Mouse (Mus musculus) forebrain, embryonic 15.5 days (tissue): ENCODE measurements around the gene Cyp27b1. TPM values are rescaled to one million over a fixed set of nuclear protein-coding genes. Genes with fewer than 3 reads are reported as not detected.
"Not testable (repeated sequence)": the region's sequence is repeated elsewhere in the genome, so short reads cannot be mapped to it uniquely, and the experiment has no call there.

ENCODE experiments used
- ATAC-seq: fragments of 200-750 bp; cut with Nextera tagmentation; replicated peaks from 2 replicates; pipeline ENCODE4 v1.8.0; 2017; ENCODE audit warnings: mild to moderate bottlenecking, moderate TSS enrichment, moderate library complexity
- H3K27ac ChIP-seq: fragments of 300-500 bp; sonication (generic); replicated peaks from 2 replicates; pipeline ENCODE4 v1.5.1; 2015; ENCODE audit warnings: mild to moderate bottlenecking, inconsistent platforms
- H3K27me3 ChIP-seq: fragments of 300-500 bp; sonication (generic); 2 replicates; pipeline ENCODE4 v1.6.1; 2015; ENCODE audit warnings: inconsistent platforms
- H3K36me3 ChIP-seq: fragments of 300-500 bp; sonication (generic); 2 replicates; pipeline ENCODE4 v1.6.1; 2015; ENCODE audit warnings: mild to moderate bottlenecking, inconsistent platforms
- H3K4me1 ChIP-seq: fragments of 300-500 bp; sonication (generic); 2 replicates; pipeline ENCODE4 v1.6.1; 2015; ENCODE audit warnings: inconsistent platforms
- H3K4me2 ChIP-seq: fragments of 300-500 bp; sonication (generic); replicated peaks from 2 replicates; pipeline ENCODE4 v1.6.1; 2015; ENCODE audit warnings: mild to moderate bottlenecking, inconsistent platforms
- H3K4me3 ChIP-seq: fragments of 300-500 bp; sonication (generic); 2 replicates; pipeline ENCODE4 v1.5.1; 2015; ENCODE audit warnings: mild to moderate bottlenecking, inconsistent platforms
- H3K9ac ChIP-seq: fragments of 300-500 bp; sonication (generic); replicated peaks from 2 replicates; pipeline ENCODE4 v1.6.1; 2015; ENCODE audit warnings: mild to moderate bottlenecking, inconsistent platforms
- H3K9me3 ChIP-seq: fragments of 300-500 bp; sonication (generic); 2 replicates; pipeline ENCODE4 v1.6.1; 2016; ENCODE audit warnings: inconsistent platforms
- WGBS: fragments of 180-500 bp; shearing (Covaris S2); methylation state at CpG from one replicate; pipeline ENCODE4 v1.1.7; 2015; ENCODE audit warnings: mixed read lengths; 5-methylcytosine and 5-hydroxymethylcytosine counted together
- polyA plus RNA-seq: library from polyadenylated mRNA; unstranded; fragments of >200 nt; fragmentation: Nextera tagmentation; extraction: Ambion mirVana; gene quantifications from 2 replicates; pipeline ENCODE4 v1.2.1, GENCODE M21; 2015

Cyp27b1 gene
- polyA plus RNA-seq, 1 experiment from 2014 or later: 0.15 TPM

DNA sequence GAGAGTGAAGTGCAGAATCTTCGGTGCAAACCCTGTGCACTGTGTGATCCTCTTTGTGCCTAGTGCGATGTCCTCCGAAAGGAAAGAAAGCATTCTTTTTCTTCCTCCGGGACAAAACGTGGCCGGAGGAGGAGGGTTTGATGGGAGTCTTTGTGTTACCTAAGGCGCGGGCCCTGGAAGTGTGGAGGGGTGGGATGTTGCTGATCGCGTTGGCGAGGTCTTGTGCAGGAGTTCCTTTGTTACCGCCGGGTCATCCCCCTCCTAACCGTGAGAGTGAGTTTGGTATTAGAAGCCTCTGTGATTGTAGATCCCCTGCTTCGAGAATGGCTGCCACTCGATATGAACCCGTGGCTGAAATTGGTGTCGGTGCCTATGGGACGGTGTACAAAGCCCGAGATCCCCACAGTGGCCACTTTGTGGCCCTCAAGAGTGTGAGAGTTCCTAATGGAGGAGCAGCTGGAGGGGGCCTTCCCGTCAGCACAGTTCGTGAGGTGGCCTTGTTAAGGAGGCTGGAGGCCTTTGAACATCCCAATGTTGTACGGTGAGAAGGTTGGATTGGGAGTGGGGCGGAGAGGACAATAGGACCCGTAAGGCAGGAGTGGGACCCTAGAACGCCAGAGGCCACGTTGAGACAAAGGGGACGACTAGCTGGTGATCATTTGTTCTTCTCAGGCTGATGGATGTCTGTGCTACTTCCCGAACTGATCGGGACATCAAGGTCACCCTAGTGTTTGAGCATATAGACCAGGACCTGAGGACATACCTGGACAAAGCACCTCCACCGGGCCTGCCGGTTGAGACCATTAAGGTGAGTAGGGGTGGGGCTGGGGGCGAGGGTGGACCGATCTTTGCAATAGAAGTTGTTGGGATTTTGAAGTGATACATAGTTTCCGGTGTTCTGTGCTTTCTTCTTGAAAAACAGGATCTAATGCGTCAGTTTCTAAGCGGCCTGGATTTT, 16.1 kb downstream of the Cyp27b1 start:
- ATAC-seq: peak; percentile 6; the same call in 1 of the 2 replicates
- no peaks in the 10 kb centered on the region for H3K9me3 ChIP-seq
- peaks cover 52% of the 10 kb centered on the region for H3K4me1 ChIP-seq
- peak overlapping the region; percentile 75 for H3K4me2 ChIP-seq
- H3K27me3 ChIP-seq: no peaks in the 10 kb centered on the region
- H3K4me3 ChIP-seq: peak overlapping the region; percentile 79
- WGBS: 10% methylated on average over 37 of the region's 37 CpGs
- H3K27ac ChIP-seq: peak overlapping the region; percentile 93
- H3K9ac ChIP-seq: peak overlapping the region; percentile 89
- H3K36me3 ChIP-seq: peaks cover 43% of the 10 kb centered on the region

DNA sequence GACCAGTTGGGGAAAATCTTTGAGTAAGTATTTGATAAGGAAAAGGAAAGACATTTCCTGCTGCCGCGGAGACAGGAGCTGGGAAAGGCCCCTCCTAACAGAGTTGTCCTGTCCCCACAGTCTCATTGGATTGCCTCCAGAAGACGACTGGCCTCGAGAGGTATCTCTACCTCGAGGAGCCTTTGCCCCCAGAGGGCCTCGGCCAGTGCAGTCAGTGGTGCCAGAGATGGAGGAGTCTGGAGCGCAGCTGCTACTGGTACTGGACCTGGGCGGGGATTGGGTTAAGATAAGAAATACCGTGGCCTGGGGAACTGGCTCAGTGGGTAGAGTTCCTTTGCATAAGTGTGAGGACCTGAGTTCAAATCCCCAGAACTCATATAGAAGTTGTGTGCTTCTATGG, 17.9 kb downstream of the Cyp27b1 start:
- ATAC-seq: no peak
- Histone ChIP-seq H3K4me1 (peaks cover 53% of the 10 kb centered on the region), H3K27ac (no peak overlapping the region), H3K9ac (no peak overlapping the region), H3K9me3 (no peaks in the 10 kb centered on the region), H3K36me3 (peaks cover 43% of the 10 kb centered on the region), H3K4me2 (no peak overlapping the region), H3K27me3 (no peaks in the 10 kb centered on the region), H3K4me3 (no peak overlapping the region)
- WGBS: 91% methylated on average over 9 of the region's 9 CpGs

DNA sequence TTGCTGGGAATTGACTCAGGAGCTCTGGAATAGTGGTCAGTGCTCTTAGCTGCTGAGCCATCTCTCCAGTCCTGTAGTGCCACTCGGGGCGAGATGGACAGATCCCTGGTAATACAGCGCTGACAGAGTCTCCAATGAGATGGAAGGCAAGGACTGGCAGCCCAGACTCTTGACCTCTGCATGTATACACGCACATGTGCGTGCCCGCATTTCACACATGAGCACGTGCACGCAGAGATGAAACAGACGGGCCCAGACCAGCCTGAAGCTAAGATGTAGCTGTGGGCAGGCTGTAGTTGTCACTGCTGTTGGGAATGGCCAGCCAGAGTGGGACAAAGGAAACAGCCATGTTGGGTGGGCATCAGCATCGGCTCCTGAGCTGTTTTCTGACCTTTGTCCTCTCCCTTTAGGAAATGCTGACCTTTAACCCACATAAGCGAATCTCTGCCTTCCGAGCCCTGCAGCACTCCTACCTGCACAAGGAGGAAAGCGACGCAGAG, 18.5 kb downstream of the Cyp27b1 start:
- H3K9me3 ChIP-seq: no peaks in the 10 kb centered on the region
- H3K9ac ChIP-seq: no peak overlapping the region
- H3K4me2 ChIP-seq: no peak overlapping the region
- no peak for ATAC-seq
- WGBS: 90% methylated on average over 14 of the region's 14 CpGs
- peaks cover 52% of the 10 kb centered on the region for H3K4me1 ChIP-seq
- H3K27ac ChIP-seq: no peak overlapping the region; the same call in 1 of the 2 replicates
- peaks cover 43% of the 10 kb centered on the region for H3K36me3 ChIP-seq
- no peaks in the 10 kb centered on the region for H3K27me3 ChIP-seq
- H3K4me3 ChIP-seq: 0 out of 2 replicates have a peak overlapping the region, but pooled peaks have one; percentile 3

DNA sequence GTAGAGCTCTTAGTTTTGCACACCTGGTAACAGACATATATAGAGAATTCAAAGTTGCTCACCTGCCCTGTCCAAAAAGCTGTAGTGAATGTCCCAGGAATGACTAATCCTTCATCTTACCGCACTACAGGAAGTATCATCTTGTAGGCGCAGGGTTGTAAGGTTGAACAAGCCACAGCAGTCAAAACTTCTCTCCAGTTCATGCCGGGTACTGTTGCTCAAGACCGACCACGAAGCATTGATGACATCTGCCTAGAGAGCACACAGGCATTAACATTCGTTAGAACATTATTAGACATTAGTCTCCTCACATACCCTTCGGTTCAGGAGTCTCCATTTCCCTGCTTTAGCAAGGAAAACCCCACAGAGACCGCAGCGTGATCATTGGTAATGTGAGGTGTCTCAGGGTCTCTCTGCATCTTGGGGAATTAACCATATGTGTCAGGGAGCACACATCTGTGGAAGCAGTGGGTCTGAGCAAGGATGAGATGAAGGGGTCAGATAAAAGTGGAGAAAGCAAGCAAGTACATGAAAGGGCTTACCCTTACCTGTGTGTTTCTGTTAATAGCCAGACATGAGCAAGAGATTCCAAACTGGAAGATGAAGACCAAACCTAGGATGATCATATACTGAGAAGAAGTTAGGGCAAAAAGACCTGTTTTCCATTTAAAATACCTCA, 20.4 kb downstream of the Cyp27b1 start:
- WGBS: 83% methylated on average over 9 of the region's 9 CpGs
- peak overlapping the region; percentile 71 for H3K9ac ChIP-seq
- peak overlapping the region; percentile 95 for H3K27ac ChIP-seq
- peaks cover 43% of the 10 kb centered on the region for H3K36me3 ChIP-seq
- peak overlapping the region; percentile 67 for H3K4me3 ChIP-seq
- H3K4me1 ChIP-seq: peaks cover 41% of the 10 kb centered on the region
- H3K4me2 ChIP-seq: peak overlapping the region; percentile 88
- H3K27me3 ChIP-seq: no peaks in the 10 kb centered on the region
- no peak for ATAC-seq
- no peaks in the 10 kb centered on the region for H3K9me3 ChIP-seq

DNA sequence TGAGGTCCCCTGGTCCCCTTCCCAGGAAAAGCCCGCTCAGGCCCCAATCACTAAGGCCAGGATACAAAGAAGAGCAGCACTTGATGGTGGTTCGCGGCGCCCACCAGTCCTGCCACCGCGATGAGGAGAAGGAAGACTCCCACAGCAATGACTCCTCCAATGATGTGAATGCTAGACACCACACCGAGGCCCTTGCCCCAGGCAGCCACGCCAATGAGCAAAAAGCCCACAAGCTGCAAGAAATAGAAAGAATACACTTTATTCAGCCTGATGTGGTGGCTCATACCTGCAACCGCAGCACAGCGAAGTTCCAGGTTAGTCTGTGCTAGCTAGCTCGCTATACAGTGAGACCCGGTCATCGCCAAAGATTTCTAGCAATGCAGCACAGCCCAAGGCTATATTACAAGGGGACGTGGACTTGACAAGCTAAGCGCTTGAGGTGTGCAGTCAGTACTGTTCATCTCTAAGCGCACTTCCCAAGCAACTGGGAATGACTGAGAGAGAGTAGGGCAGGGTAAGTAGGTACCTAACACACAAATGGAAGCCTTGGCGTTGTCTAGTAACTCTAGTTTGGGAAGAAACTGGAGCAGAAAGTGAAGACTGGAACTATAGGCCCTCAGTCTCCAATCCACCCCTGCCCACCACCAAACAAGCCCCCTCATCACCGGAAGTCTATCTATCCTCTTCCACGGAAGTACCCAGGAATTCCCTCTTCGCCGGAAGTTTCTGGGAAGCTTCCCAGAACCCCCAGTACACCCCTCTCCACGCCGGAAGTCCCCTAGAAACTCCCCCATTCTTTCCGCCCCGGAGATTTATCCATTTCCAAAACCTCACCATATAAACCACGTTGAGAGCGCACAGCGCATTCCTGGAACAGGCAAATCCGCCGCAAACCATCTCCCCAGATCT, 21.5 kb downstream of the Cyp27b1 start:
- ATAC-seq: peak; percentile 84
- Histone ChIP-seq H3K36me3 (peaks cover 42% of the 10 kb centered on the region), H3K27ac (peak overlapping the region; percentile 95), H3K27me3 (no peaks in the 10 kb centered on the region), H3K4me3 (peak overlapping the region; percentile 67), H3K9ac (peak overlapping the region; percentile 71), H3K4me1 (peaks cover 38% of the 10 kb centered on the region), H3K9me3 (no peaks in the 10 kb centered on the region), H3K4me2 (peak overlapping the region; percentile 88)
- 4% methylated on average over 30 of the region's 30 CpGs for WGBS

DNA sequence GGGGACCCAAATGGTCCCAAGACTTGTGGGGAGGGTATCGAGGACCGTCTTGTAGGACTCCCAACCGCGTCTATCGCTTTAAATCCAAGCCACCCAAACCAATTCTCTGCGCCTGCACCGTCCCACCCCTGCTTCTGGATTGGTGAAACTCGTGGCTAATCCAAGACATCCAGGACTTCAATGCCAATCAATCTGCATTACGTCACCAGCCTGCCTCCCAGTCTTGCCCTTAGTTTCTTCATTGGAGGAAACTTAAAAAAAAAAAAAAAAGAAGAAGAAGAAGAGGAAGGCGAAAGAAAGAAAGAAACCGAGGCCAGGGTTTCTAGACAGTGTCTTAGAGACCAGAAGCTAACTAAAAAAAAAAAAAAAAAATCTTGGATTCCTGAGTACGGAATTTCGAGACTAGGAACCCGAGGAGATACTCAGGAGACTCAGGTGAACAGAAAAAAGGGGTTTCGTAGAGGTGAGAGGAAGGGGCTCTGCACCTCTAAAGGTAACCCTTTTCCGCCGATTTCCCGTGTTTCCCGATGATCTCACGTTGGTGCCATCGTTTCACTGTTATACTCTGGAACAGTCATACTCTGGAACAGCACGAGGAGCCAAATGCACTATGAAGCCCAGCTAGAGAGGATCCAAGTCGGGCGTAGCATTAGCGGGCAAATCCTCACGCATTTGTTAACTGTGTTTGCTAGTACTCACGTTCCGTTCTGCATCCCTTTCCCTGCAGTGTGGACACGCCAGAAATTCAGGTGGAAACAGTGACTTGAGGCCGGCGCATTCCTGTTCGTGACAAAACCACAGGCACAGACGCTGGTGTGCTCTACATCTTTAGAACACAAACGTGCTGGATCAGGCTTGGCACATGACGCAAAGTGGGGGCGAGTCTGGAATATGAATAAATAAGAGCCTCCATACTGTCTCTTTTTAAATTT, 22.4 kb downstream of the Cyp27b1 start, which contains the start of gene Tspan31:
Gene Tspan31 (minus strand): TSS at position 75 of the 932 bp plus-strand sequence.
- Histone ChIP-seq H3K27ac (peak within 1 kb of the TSS; percentile 95), H3K4me3 (peak within 1 kb of the TSS; percentile 67), H3K4me1 (peaks cover 30% of the 10 kb centered on the region), H3K27me3 (no peaks in the 10 kb centered on the region), H3K9ac (peak within 1 kb of the TSS; percentile 71), H3K4me2 (peak within 1 kb of the TSS; percentile 88), H3K9me3 (no peaks in the 10 kb centered on the region), H3K36me3 (peaks cover 32% of the 10 kb centered on the region)
- ATAC-seq: peak; percentile 95
- 1% methylated on average over 36 of the region's 36 CpGs for WGBS

DNA sequence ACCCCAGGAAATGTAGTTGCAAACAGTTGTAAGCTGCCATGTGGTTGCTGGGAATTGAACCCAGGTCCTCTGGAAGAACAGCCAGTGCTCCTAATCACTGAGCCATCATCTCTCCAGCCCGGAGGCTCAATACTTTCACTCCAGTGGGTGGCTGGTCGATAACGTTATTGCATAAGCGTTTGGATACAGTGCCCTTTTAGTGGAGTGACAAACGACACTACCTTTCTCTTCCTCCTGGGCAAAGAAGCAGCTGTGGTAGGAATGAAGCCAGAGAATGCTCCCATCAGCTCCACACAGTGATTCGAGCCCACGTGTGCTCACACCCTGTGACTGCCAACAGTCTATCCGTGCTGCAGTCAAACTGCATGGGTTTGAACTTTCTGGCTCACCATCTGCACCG, 23.2 kb downstream of the Cyp27b1 start:
- Histone ChIP-seq H3K4me3 (peak overlapping the region; percentile 67), H3K27me3 (no peaks in the 10 kb centered on the region), H3K36me3 (peaks cover 25% of the 10 kb centered on the region), H3K27ac (peak overlapping the region; percentile 95; the same call in 1 of the 2 replicates), H3K9ac (peak overlapping the region; percentile 68), H3K4me2 (peak overlapping the region; percentile 88), H3K9me3 (no peaks in the 10 kb centered on the region), H3K4me1 (peaks cover 24% of the 10 kb centered on the region)
- ATAC-seq: no peak
- WGBS: 71% methylated on average over 9 of the region's 9 CpGs

DNA sequence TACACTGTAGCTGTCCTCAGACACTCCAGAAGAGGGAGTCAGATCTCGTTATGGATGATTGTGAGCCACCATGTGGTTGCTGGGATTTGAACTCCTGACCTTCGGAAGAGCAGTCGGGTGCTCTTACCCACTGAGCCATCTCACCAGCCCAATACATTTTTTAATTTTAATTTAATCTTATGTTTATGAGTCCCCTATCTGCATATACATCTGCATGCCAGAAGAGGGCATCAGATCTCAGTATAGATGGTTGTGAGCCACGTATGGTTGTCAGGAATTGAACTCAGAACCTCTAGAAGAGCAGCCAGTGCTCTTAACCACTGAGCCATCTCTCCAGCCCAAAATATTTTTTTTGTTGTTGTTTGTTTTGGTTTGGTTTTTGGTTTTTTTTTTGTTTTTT, 24.2 kb downstream of the Cyp27b1 start:
- not testable (repeated sequence) for H3K4me3 ChIP-seq, H3K9me3 ChIP-seq, H3K27me3 ChIP-seq, H3K4me2 ChIP-seq, H3K9ac ChIP-seq, H3K27ac ChIP-seq, ATAC-seq
- 77% methylated on average over 4 of the region's 4 CpGs for WGBS
- Histone ChIP-seq H3K36me3 (peaks cover 14% of the 10 kb centered on the region), H3K4me1 (peaks cover 24% of the 10 kb centered on the region)

DNA sequence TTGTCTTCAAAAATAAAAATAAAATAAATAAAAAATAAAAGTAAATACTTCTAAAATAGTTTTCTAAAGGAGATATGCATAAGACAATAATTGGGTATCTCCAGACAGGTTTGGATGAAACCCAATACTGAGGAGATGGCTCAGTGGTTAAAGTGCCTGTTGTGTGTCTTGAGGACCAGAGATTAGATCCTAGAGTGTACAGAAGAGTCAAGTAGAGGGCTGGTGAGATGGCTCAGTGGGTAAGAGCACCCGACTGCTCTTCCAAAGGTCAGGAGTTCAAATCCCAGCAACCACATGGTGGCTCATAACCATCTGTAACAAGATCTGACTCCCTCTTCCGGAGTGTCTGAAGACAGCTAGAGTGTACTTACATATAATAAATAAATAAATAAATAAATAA, 24.9 kb downstream of the Cyp27b1 start:
- H3K4me2 ChIP-seq, H3K27me3 ChIP-seq, H3K36me3 ChIP-seq, H3K9ac ChIP-seq, ATAC-seq, H3K4me3 ChIP-seq, H3K9me3 ChIP-seq, H3K27ac ChIP-seq: not testable (repeated sequence)
- WGBS: 86% methylated on average over 2 of the region's 2 CpGs
- peaks cover 30% of the 10 kb centered on the region for H3K4me1 ChIP-seq

DNA sequence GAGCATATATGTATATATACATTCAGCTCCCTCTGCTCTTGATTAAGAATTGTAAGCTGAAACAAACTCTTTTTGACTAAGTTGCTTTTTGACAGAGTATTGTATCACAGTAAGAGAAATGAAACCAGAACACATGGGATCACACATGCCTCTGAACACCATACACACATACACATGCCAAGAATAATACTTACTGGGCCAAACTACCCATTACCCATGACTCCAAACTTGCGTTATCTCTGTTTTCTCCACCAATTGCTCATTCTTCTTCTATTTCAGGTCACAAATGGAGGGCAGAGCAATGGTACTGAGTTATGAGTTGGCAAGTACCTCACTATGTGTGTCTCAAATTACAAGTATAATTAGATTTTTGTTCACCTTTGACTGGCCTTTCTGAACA, 25.9 kb downstream of the Cyp27b1 start:
- ATAC-seq: no peak
- H3K4me3 ChIP-seq: no peak overlapping the region
- H3K9me3 ChIP-seq: no peaks in the 10 kb centered on the region
- H3K27ac ChIP-seq: no peak overlapping the region
- 93% methylated on average over 1 of the region's 1 CpGs for WGBS
- H3K27me3 ChIP-seq: no peaks in the 10 kb centered on the region; the same call in 1 of the 2 replicates
- no peak overlapping the region for H3K9ac ChIP-seq
- peaks cover 27% of the 10 kb centered on the region for H3K4me1 ChIP-seq
- H3K4me2 ChIP-seq: no peak overlapping the region
- H3K36me3 ChIP-seq: no peaks in the 10 kb centered on the region
